Mouse (Mus musculus): ENCODE results near the gene Uvrag. TPM values are rescaled to one million over a fixed set of nuclear protein-coding genes. Genes with fewer than 3 reads are reported as not detected.

Gene Uvrag
- polyA plus RNA-seq, 1 experiment from 2014 or later = 18.2 TPM

GRCm38 (mm10) chr7:99139841-99140491 lies 975 bp downstream of the Uvrag start:
- Histone ChIP-seq H3K27me3 (replicated peaks; ENCODE audit: control insufficient read depth, insufficient read depth, low read length) (no peaks in the 10 kb centered on the region), H3K27ac (replicated peaks; ENCODE audit: low read depth, low read length) (peak overlapping the region; percentile 83), H3K4me3 (ENCODE audit: low read depth, low read length) (peak overlapping the region; percentile 90), H3K36me3 (ENCODE audit: control insufficient read depth, insufficient read depth, low read length) (no peaks in the 10 kb centered on the region), H3K9ac (ENCODE audit: low read depth, low read length) (peak overlapping the region; percentile 83), H3K4me2 (ENCODE audit: low read depth, low read length) (peak overlapping the region; percentile 81), H3K9me3 (ENCODE audit: control insufficient read depth, low read length) (no peaks in the 10 kb centered on the region), H3K4me1 (ENCODE audit: control insufficient read depth, insufficient read depth, low read length) (peaks cover 7% of the 10 kb centered on the region)
- DNase-seq (ENCODE audit: low spot score) (peak; percentile 47), ATAC-seq (ENCODE audit: low read depth) (no peak)
- under 1% methylated on average over 13 of the region's 13 CpGs for whole genome bisulfite sequencing

GRCm38 (mm10) chr7:99137541-99137940 lies 3.4 kb downstream of the Uvrag start:
- Histone ChIP-seq H3K9ac (ENCODE audit: low read depth, low read length) (no peak overlapping the region), H3K4me1 (ENCODE audit: control insufficient read depth, insufficient read depth, low read length) (peaks cover 7% of the 10 kb centered on the region), H3K27me3 (replicated peaks; ENCODE audit: control insufficient read depth, insufficient read depth, low read length) (no peaks in the 10 kb centered on the region), H3K27ac (replicated peaks; ENCODE audit: low read depth, low read length) (no peak overlapping the region), H3K4me2 (ENCODE audit: low read depth, low read length) (no peak overlapping the region), H3K9me3 (ENCODE audit: control insufficient read depth, low read length) (no peaks in the 10 kb centered on the region), H3K4me3 (ENCODE audit: low read depth, low read length) (no peak overlapping the region), H3K36me3 (ENCODE audit: control insufficient read depth, insufficient read depth, low read length) (no peaks in the 10 kb centered on the region)
- DNase-seq (ENCODE audit: low spot score) = no peak
- 100% methylated on average over 4 of the region's 4 CpGs for WGBS
- ATAC-seq (ENCODE audit: low read depth) = no peak

- Histone ChIP-seq H3K27ac (replicated peaks; ENCODE audit: low read depth, low read length) (no peak overlapping the region), H3K4me3 (ENCODE audit: low read depth, low read length) (no peak overlapping the region), H3K4me2 (ENCODE audit: low read depth, low read length) (no peak overlapping the region), H3K27me3 (replicated peaks; ENCODE audit: control insufficient read depth, insufficient read depth, low read length) (no peaks in the 10 kb centered on the region), H3K9ac (ENCODE audit: low read depth, low read length) (no peak overlapping the region), H3K9me3 (ENCODE audit: control insufficient read depth, low read length) (no peaks in the 10 kb centered on the region), H3K4me1 (ENCODE audit: control insufficient read depth, insufficient read depth, low read length) (peaks cover 13% of the 10 kb centered on the region), H3K36me3 (ENCODE audit: control insufficient read depth, insufficient read depth, low read length) (no peaks in the 10 kb centered on the region)
- ATAC-seq (ENCODE audit: low read depth) (no peak), DNase-seq (ENCODE audit: low spot score) (no peak)
- WGBS = 57% methylated on average over 6 of the region's 6 CpGs
Measured at GRCm38 (mm10) chr7:99136789-99137188, 4.2 kb downstream of the Uvrag start.

- no peaks in the 10 kb centered on the region for H3K36me3 ChIP-seq (ENCODE audit: control insufficient read depth, insufficient read depth, low read length)
- H3K27ac ChIP-seq (replicated peaks; ENCODE audit: low read depth, low read length) = no peak overlapping the region; the same call in 1 of the 2 replicates
- H3K27me3 ChIP-seq (replicated peaks; ENCODE audit: control insufficient read depth, insufficient read depth, low read length) = no peaks in the 10 kb centered on the region
- no peak overlapping the region for H3K4me2 ChIP-seq (ENCODE audit: low read depth, low read length)
- ATAC-seq (ENCODE audit: low read depth) (no peak), DNase-seq (ENCODE audit: low spot score) (no peak)
- peaks cover 7% of the 10 kb centered on the region; the same call in 1 of the 2 replicates for H3K4me1 ChIP-seq (ENCODE audit: control insufficient read depth, insufficient read depth, low read length)
- 76% methylated on average over 8 of the region's 8 CpGs for WGBS
- H3K4me3 ChIP-seq (ENCODE audit: low read depth, low read length) = no peak overlapping the region
- no peak overlapping the region for H3K9ac ChIP-seq (ENCODE audit: low read depth, low read length)
- H3K9me3 ChIP-seq (ENCODE audit: control insufficient read depth, low read length) = no peaks in the 10 kb centered on the region
Measured at GRCm38 (mm10) chr7:99133811-99134402, 7.0 kb downstream of the Uvrag start.

- H3K4me1 ChIP-seq (ENCODE audit: control insufficient read depth, insufficient read depth, low read length) = peaks cover 17% of the 10 kb centered on the region
- H3K9me3 ChIP-seq (ENCODE audit: control insufficient read depth, low read length) = no peaks in the 10 kb centered on the region
- ATAC-seq (ENCODE audit: low read depth) (no peak), DNase-seq (ENCODE audit: low spot score) (no peak)
- no peak overlapping the region for H3K9ac ChIP-seq (ENCODE audit: low read depth, low read length)
- no peaks in the 10 kb centered on the region for H3K36me3 ChIP-seq (ENCODE audit: control insufficient read depth, insufficient read depth, low read length)
- peak overlapping the region; percentile 61 for H3K27ac ChIP-seq (replicated peaks; ENCODE audit: low read depth, low read length)
- 71% methylated on average over 9 of the region's 9 CpGs for WGBS
- no peaks in the 10 kb centered on the region for H3K27me3 ChIP-seq (replicated peaks; ENCODE audit: control insufficient read depth, insufficient read depth, low read length)
- H3K4me2 ChIP-seq (ENCODE audit: low read depth, low read length) = no peak overlapping the region
- H3K4me3 ChIP-seq (ENCODE audit: low read depth, low read length) = no peak overlapping the region
Measured at GRCm38 (mm10) chr7:99132597-99132996, 8.3 kb downstream of the Uvrag start.

- Histone ChIP-seq H3K27ac (replicated peaks; ENCODE audit: low read depth, low read length) (peak overlapping the region; percentile 61), H3K4me1 (ENCODE audit: control insufficient read depth, insufficient read depth, low read length) (peaks cover 19% of the 10 kb centered on the region)
Measured at GRCm38 (mm10) chr7:99131819-99132353, 9.1 kb downstream of the Uvrag start.

GRCm38 (mm10) chr7:99128965-99129364 lies 12.0 kb downstream of the Uvrag start:
- no peak overlapping the region for H3K4me3 ChIP-seq (ENCODE audit: low read depth, low read length)
- peaks cover 26% of the 10 kb centered on the region for H3K4me1 ChIP-seq (ENCODE audit: control insufficient read depth, insufficient read depth, low read length)
- no peaks in the 10 kb centered on the region for H3K36me3 ChIP-seq (ENCODE audit: control insufficient read depth, insufficient read depth, low read length)
- 91% methylated on average over 8 of the region's 8 CpGs for WGBS
- no peak overlapping the region for H3K9ac ChIP-seq (ENCODE audit: low read depth, low read length)
- no peak overlapping the region for H3K27ac ChIP-seq (replicated peaks; ENCODE audit: low read depth, low read length)
- H3K9me3 ChIP-seq (ENCODE audit: control insufficient read depth, low read length) = no peaks in the 10 kb centered on the region
- H3K4me2 ChIP-seq (ENCODE audit: low read depth, low read length) = no peak overlapping the region
- no peak for ATAC-seq (ENCODE audit: low read depth)
- H3K27me3 ChIP-seq (replicated peaks; ENCODE audit: control insufficient read depth, insufficient read depth, low read length) = no peaks in the 10 kb centered on the region
- DNase-seq (ENCODE audit: low spot score) = no peak

More at GRCm38 (mm10) chr7:99131819-99132353, 9.1 kb downstream of the Uvrag start:
- Histone ChIP-seq H3K9ac (ENCODE audit: low read depth, low read length) (no peak overlapping the region), H3K27me3 (replicated peaks; ENCODE audit: control insufficient read depth, insufficient read depth, low read length) (no peaks in the 10 kb centered on the region), H3K9me3 (ENCODE audit: control insufficient read depth, low read length) (no peaks in the 10 kb centered on the region), H3K36me3 (ENCODE audit: control insufficient read depth, insufficient read depth, low read length) (no peaks in the 10 kb centered on the region), H3K4me2 (ENCODE audit: low read depth, low read length) (no peak overlapping the region), H3K4me3 (ENCODE audit: low read depth, low read length) (no peak overlapping the region)
- DNase-seq (ENCODE audit: low spot score) (no peak), ATAC-seq (ENCODE audit: low read depth) (no peak)
- WGBS = 56% methylated on average over 6 of the region's 6 CpGs

- Histone ChIP-seq H3K36me3 (ENCODE audit: control insufficient read depth, insufficient read depth, low read length) (no peaks in the 10 kb centered on the region), H3K4me1 (ENCODE audit: control insufficient read depth, insufficient read depth, low read length) (peaks cover 26% of the 10 kb centered on the region), H3K27ac (replicated peaks; ENCODE audit: low read depth, low read length) (peak overlapping the region; percentile 63; the same call in 1 of the 2 replicates), H3K27me3 (replicated peaks; ENCODE audit: control insufficient read depth, insufficient read depth, low read length) (no peaks in the 10 kb centered on the region), H3K4me3 (ENCODE audit: low read depth, low read length) (no peak overlapping the region), H3K9me3 (ENCODE audit: control insufficient read depth, low read length) (no peaks in the 10 kb centered on the region), H3K9ac (ENCODE audit: low read depth, low read length) (0 out of 2 replicates have a peak overlapping the region, but pooled peaks have one; percentile 40), H3K4me2 (ENCODE audit: low read depth, low read length) (0 out of 2 replicates have a peak overlapping the region, but pooled peaks have one; percentile 15)
- ATAC-seq (ENCODE audit: low read depth) (no peak; the same call in 1 of the 2 replicates), DNase-seq (ENCODE audit: low spot score) (peak; percentile 59)
- WGBS = 31% methylated on average over 10 of the region's 10 CpGs
Measured at GRCm38 (mm10) chr7:99128020-99128950, 12.7 kb downstream of the Uvrag start.
